Mouse (Mus musculus): ENCODE measurements at regions not wholly inside any gene's neighbourhood (a gene's known extent, or its start where the extent isn't known, plus 50 kb on each side); places are given as distances from the start of the nearest gene placed in this dataset.
A peak's percentile ranks its signal among the peaks of the same experiment; 100 is the strongest.

DNA sequence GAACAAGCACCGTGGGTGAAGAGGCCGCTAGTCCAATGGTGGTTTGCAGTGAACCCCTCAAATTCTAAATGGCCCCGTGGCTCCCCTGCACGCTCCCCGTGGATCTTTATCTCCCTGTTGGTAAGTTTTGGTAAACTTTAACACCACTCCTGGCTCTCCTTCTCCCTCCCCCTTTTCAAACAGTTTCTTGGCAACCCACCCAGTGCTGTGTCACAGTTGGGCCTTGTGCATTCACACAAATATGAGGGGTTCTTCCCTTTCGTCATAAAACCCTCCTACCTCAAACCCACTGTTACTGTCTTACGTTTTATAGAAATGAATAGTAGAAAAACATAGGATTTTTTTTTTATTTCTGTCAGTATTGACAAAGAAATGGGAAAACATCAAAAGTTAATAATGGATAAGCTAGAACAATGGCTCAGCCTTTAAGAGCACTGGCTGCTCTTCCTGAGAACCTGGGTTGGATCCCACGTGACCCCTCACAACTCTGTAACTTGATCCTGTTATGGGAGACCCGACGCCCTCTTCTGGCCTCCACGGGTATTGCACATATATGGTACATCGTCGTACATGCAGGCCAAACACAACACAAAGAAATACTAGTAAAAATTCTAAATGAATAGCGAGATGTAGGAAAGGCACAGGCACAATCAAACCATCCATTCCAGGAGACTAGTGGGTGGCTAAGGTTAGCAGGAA is 71.1 kb upstream of the Man2a1 start:
- Histone ChIP-seq H3K36me3 (ENCODE audit: control insufficient read depth, insufficient read depth, low read length) (no peaks in the 10 kb centered on the region), H3K27ac (replicated peaks; ENCODE audit: low read depth, low read length) (no peak overlapping the region), H3K4me1 (ENCODE audit: control insufficient read depth, insufficient read depth, low read length) (peaks cover 2% of the 10 kb centered on the region; the same call in 1 of the 2 replicates), H3K9me3 (ENCODE audit: control insufficient read depth, low read length) (no peaks in the 10 kb centered on the region), H3K9ac (ENCODE audit: low read depth, low read length, severe bottlenecking) (no peak overlapping the region), H3K4me3 (replicated peaks; ENCODE audit: low read length) (no peak overlapping the region), H3K4me2 (replicated peaks; ENCODE audit: low read depth, low read length, severe bottlenecking) (no peak overlapping the region), H3K27me3 (ENCODE audit: control insufficient read depth, insufficient read depth, low read length) (no peaks in the 10 kb centered on the region)
- no peak for TF ChIP-seq POLR2A (IDR thresholded peaks at IDR 0.05; ENCODE audit: borderline replicate concordance, extremely low read depth, insufficient read depth, insufficient read length)
- no peak for ATAC-seq (ENCODE audit: low FRiP score, low read depth)
- 81% methylated on average over 14 of the region's 14 CpGs for WGBS
- DNase-seq (ENCODE audit: low spot score), result no peak

DNA sequence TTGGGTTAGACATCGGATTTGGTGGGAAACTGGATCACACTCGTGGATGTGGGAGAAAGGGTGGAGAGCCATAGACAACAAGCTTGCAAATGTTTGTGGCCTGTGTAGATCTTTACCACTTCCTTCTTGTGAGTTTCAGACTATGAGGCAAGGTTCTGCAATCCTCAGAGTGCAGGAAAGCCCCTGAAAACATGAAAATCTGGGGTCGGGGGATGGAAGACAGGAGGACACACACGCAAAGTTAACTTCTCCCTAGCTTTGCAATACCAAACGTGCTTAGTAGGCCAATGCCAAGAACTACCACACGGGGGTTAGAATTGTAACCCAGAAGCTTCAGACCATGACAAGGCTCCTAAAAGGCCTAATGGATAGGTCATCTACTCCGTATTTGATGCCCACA is 69.4 kb upstream of the Man2a1 start:
- no peak for TF ChIP-seq POLR2A (IDR thresholded peaks at IDR 0.05; ENCODE audit: borderline replicate concordance, extremely low read depth, insufficient read depth, insufficient read length)
- Histone ChIP-seq H3K4me2 (replicated peaks; ENCODE audit: low read depth, low read length, severe bottlenecking) (no peak overlapping the region), H3K4me3 (replicated peaks; ENCODE audit: low read length) (no peak overlapping the region), H3K27me3 (ENCODE audit: control insufficient read depth, insufficient read depth, low read length) (no peaks in the 10 kb centered on the region), H3K9me3 (ENCODE audit: control insufficient read depth, low read length) (no peaks in the 10 kb centered on the region), H3K27ac (replicated peaks; ENCODE audit: low read depth, low read length) (no peak overlapping the region), H3K4me1 (ENCODE audit: control insufficient read depth, insufficient read depth, low read length) (peaks cover 2% of the 10 kb centered on the region; the same call in 1 of the 2 replicates), H3K36me3 (ENCODE audit: control insufficient read depth, insufficient read depth, low read length) (no peaks in the 10 kb centered on the region), H3K9ac (ENCODE audit: low read depth, low read length, severe bottlenecking) (no peak overlapping the region)
- DNase-seq (ENCODE audit: low spot score), result no peak
- ATAC-seq (ENCODE audit: low FRiP score, low read depth), result no peak
- 77% methylated on average over 7 of the region's 7 CpGs for WGBS

DNA sequence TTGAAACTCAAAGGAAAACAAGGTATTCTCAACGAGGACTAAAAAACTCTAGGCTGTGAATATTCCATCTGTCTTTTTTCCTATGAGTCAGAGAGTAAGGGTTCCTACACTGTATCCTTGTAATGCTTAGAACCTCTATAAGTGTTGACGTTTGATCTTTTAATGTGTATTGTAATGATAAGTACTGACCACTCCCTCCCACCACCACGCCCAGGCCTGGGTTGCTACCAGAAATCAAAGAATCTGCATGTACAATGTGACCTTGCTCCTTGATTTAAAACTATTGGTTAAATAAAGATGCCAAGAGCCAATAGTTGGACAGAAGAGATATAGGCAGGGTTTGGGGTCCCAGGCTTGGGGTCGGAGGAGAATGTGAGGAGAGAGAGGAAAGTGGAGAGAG is 66.2 kb upstream of the Man2a1 start:
- Histone ChIP-seq H3K4me2 (replicated peaks; ENCODE audit: low read depth, low read length, severe bottlenecking) (no peak overlapping the region), H3K9ac (ENCODE audit: low read depth, low read length, severe bottlenecking) (no peak overlapping the region)
- TF ChIP-seq POLR2A (IDR thresholded peaks at IDR 0.05; ENCODE audit: borderline replicate concordance, extremely low read depth, insufficient read depth, insufficient read length), result no peak

DNA sequence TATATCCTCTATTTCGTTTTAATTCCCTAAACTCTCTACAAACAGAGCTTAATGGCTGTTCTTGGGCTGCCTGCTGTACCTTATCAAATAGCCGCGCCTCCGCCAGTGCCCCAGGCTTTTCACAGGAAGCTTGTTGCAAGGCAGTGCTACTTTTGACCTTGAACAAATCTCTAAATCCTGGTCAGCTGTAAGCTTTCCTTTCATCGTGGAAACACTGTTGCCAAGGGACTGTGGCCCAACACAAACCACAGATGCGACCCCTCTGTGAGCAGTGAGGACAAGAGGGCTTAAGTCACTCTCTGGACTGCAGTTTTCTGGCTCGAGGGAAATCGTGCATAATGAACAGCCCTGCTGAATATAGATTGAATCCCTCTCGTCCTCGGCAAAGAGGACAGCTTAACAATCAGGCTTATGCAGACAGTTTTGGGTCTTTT is 62.0 kb upstream of the Man2a1 start:
- no peak overlapping the region for H3K9ac ChIP-seq (ENCODE audit: low read depth, low read length, severe bottlenecking)
- TF ChIP-seq POLR2A (IDR thresholded peaks at IDR 0.05; ENCODE audit: borderline replicate concordance, extremely low read depth, insufficient read depth, insufficient read length), result no peak
- H3K36me3 ChIP-seq (ENCODE audit: control insufficient read depth, insufficient read depth, low read length), result no peaks in the 10 kb centered on the region
- H3K9me3 ChIP-seq (ENCODE audit: control insufficient read depth, low read length), result no peaks in the 10 kb centered on the region
- no peaks in the 10 kb centered on the region for H3K4me1 ChIP-seq (ENCODE audit: control insufficient read depth, insufficient read depth, low read length)
- H3K27ac ChIP-seq (replicated peaks; ENCODE audit: low read depth, low read length), result no peak overlapping the region
- H3K4me2 ChIP-seq (replicated peaks; ENCODE audit: low read depth, low read length, severe bottlenecking), result no peak overlapping the region
- H3K4me3 ChIP-seq (replicated peaks; ENCODE audit: low read length), result no peak overlapping the region
- ATAC-seq (ENCODE audit: low FRiP score, low read depth), result 0 out of 2 replicates have a peak, but pooled peaks have one; percentile 26
- no peaks in the 10 kb centered on the region for H3K27me3 ChIP-seq (ENCODE audit: control insufficient read depth, insufficient read depth, low read length)
- 23% methylated on average over 10 of the region's 10 CpGs for WGBS
- no peak for DNase-seq (ENCODE audit: low spot score)

More for the DNA sequence above, 66.2 kb upstream of the Man2a1 start:
- Histone ChIP-seq H3K27ac (replicated peaks; ENCODE audit: low read depth, low read length) (no peak overlapping the region), H3K9me3 (ENCODE audit: control insufficient read depth, low read length) (no peaks in the 10 kb centered on the region), H3K4me3 (replicated peaks; ENCODE audit: low read length) (no peak overlapping the region), H3K27me3 (ENCODE audit: control insufficient read depth, insufficient read depth, low read length) (no peaks in the 10 kb centered on the region), H3K4me1 (ENCODE audit: control insufficient read depth, insufficient read depth, low read length) (peaks cover 2% of the 10 kb centered on the region; the same call in 1 of the 2 replicates), H3K36me3 (ENCODE audit: control insufficient read depth, insufficient read depth, low read length) (no peaks in the 10 kb centered on the region)
- WGBS, result 81% methylated on average over 4 of the region's 4 CpGs
- ATAC-seq (ENCODE audit: low FRiP score, low read depth), result no peak
- no peak for DNase-seq (ENCODE audit: low spot score)

DNA sequence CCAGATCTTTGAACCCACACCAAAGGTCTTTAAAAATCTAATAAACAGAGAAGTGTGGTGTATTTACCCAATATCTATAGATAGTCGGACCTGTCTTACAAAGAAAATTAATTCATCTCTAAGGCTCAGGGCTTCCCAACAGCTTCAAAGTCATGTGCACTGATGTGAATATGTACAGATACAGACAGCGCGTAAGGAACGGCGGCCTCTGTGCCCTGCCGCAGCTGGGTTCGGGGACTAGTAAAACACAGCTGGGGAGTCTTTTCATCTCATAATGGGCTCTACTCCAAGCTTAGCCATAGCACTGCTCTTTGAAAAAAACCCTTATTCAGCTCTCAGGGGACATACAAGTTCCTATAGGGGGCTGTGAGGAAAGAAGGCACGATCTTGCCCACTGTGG is 60.1 kb upstream of the Man2a1 start:
- no peak for ATAC-seq (ENCODE audit: low FRiP score, low read depth)
- H3K36me3 ChIP-seq (ENCODE audit: control insufficient read depth, insufficient read depth, low read length), result no peaks in the 10 kb centered on the region
- WGBS, result 62% methylated on average over 8 of the region's 8 CpGs
- no peak overlapping the region for H3K27ac ChIP-seq (replicated peaks; ENCODE audit: low read depth, low read length)
- H3K9me3 ChIP-seq (ENCODE audit: control insufficient read depth, low read length), result no peaks in the 10 kb centered on the region
- H3K27me3 ChIP-seq (ENCODE audit: control insufficient read depth, insufficient read depth, low read length), result no peaks in the 10 kb centered on the region
- no peak overlapping the region for H3K4me2 ChIP-seq (replicated peaks; ENCODE audit: low read depth, low read length, severe bottlenecking)
- no peak overlapping the region for H3K4me3 ChIP-seq (replicated peaks; ENCODE audit: low read length)
- DNase-seq (ENCODE audit: low spot score), result no peak
- no peak for TF ChIP-seq POLR2A (IDR thresholded peaks at IDR 0.05; ENCODE audit: borderline replicate concordance, extremely low read depth, insufficient read depth, insufficient read length)
- no peak overlapping the region for H3K9ac ChIP-seq (ENCODE audit: low read depth, low read length, severe bottlenecking)
- H3K4me1 ChIP-seq (ENCODE audit: control insufficient read depth, insufficient read depth, low read length), result no peaks in the 10 kb centered on the region
